Mouse (Mus musculus) cerebellum, adult 18-20 months (tissue): ENCODE data around the gene Wnt8b.
A peak's percentile ranks its signal among the peaks of the same experiment; 100 is the strongest.
"Not testable (repeated sequence)": the region's sequence is repeated elsewhere in the genome, so short reads cannot be mapped to it uniquely, and the experiment has no call there.

ENCODE experiments used
- DNase-seq, 2 experiments: peaks; one replicate each; pipeline ENCODE4 v3.0.0; 2021

Wnt8b gene

GRCm38 (mm10) chr19:44493128-44493527 is at the start of gene Wnt8b:
Wnt8b (plus strand) TSS chr19:44493472.
- no peak for DNase-seq

- DNase-seq: no peak
Observed at GRCm38 (mm10) chr19:44445755-44446154, 47.5 kb upstream of the Wnt8b start.

GRCm38 (mm10) chr19:44447927-44448326 is 45.3 kb upstream of the Wnt8b start:
- no peak for DNase-seq

GRCm38 (mm10) chr19:44454862-44455261 is 38.4 kb upstream of the Wnt8b start:
- DNase-seq: no peak

- DNase-seq: no peak
Observed at GRCm38 (mm10) chr19:44455356-44455755, 37.9 kb upstream of the Wnt8b start.

- no peak for DNase-seq
Observed at GRCm38 (mm10) chr19:44457359-44458055, 35.8 kb upstream of the Wnt8b start.

- DNase-seq: peak; percentile 61 to 73
Observed at GRCm38 (mm10) chr19:44458696-44459095, 34.6 kb upstream of the Wnt8b start.

- DNase-seq: no peak
Observed at GRCm38 (mm10) chr19:44460441-44460840, 32.8 kb upstream of the Wnt8b start.

- DNase-seq: no peak
Observed at GRCm38 (mm10) chr19:44461500-44461899, 31.8 kb upstream of the Wnt8b start.

- no peak for DNase-seq
Observed at GRCm38 (mm10) chr19:44462141-44462540, 31.1 kb upstream of the Wnt8b start.

- not testable (repeated sequence) for DNase-seq
Observed at GRCm38 (mm10) chr19:44465960-44466525, 27.2 kb upstream of the Wnt8b start.

- DNase-seq: peak; percentile 73 to 76
Observed at GRCm38 (mm10) chr19:44474158-44474557, 19.1 kb upstream of the Wnt8b start.

GRCm38 (mm10) chr19:44475268-44475667 is 18.0 kb upstream of the Wnt8b start:
- DNase-seq: no peak

- DNase-seq: no peak
Observed at GRCm38 (mm10) chr19:44476541-44476940, 16.7 kb upstream of the Wnt8b start.

- DNase-seq: peak in 1 of 2 experiments; percentile 3
Observed at GRCm38 (mm10) chr19:44487266-44487665, 6.0 kb upstream of the Wnt8b start.

GRCm38 (mm10) chr19:44496511-44496910 is 3.2 kb downstream of the Wnt8b start:
- no peak for DNase-seq

- DNase-seq: no peak
Observed at GRCm38 (mm10) chr19:44496941-44497340, 3.7 kb downstream of the Wnt8b start.

- DNase-seq: no peak
Observed at GRCm38 (mm10) chr19:44498936-44499335, 5.7 kb downstream of the Wnt8b start.

- no peak for DNase-seq
Observed at GRCm38 (mm10) chr19:44500240-44500639, 7.0 kb downstream of the Wnt8b start.

- DNase-seq: no peak
Observed at GRCm38 (mm10) chr19:44501925-44502324, 8.7 kb downstream of the Wnt8b start.

- DNase-seq: no peak
Observed at GRCm38 (mm10) chr19:44502741-44503140, 9.5 kb downstream of the Wnt8b start.

- DNase-seq: no peak
Observed at GRCm38 (mm10) chr19:44510534-44511175, 17.4 kb downstream of the Wnt8b start.

- DNase-seq: peak in 1 of 2 experiments; percentile 4
Observed at GRCm38 (mm10) chr19:44511451-44512231, 18.4 kb downstream of the Wnt8b start.
